Mouse (Mus musculus) 3T3-L1 (cell line): ENCODE results near the gene Nhsl2.

ENCODE experiments used
- DNase-seq: peaks from one replicate; pipeline ENCODE4 v3.0.0-alpha.2; 2015; ENCODE audit warnings: low read depth, low spot score

The Nhsl2 gene

DNA sequence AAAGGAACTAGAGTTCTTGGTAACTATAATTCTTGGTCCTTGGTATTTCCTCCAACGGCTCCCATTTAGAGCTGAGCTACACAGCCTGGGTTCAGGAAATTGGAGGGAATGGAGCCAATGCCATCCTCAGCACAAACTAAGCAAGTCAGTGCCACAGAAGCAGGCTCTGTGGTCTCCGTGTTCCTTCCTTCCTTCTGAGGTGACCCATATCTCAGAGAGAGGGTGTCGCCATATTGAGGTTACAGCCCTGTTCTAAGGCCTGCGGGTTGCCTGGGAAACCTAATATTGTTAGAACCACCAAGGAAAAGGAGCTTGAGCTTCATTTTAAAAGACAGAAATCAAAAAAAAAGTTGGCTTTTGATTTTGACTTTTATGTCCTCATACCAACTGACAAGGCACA, 193.2 kb downstream of the Nhsl2 start:
- DNase-seq, result no peak

DNA sequence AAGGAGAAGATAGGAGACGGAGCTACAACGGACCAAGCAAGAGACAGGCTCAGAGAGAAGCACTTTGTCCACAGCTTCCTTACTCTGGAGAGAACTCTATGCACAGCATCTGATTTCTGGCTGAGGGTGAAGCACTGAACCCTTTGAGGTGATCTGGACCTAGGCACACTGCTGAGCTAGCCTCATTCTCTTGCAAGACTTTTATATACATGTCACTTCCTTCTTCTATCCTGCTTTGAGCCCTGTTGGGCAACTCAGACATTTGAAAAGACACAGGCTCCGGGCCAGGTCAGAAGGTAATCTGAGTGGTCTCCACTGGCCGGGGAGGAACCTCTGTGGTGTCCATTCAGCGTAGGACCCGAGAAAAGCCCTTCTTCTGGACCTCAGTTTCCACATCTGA, 201.4 kb downstream of the Nhsl2 start:
- no peak for DNase-seq

DNA sequence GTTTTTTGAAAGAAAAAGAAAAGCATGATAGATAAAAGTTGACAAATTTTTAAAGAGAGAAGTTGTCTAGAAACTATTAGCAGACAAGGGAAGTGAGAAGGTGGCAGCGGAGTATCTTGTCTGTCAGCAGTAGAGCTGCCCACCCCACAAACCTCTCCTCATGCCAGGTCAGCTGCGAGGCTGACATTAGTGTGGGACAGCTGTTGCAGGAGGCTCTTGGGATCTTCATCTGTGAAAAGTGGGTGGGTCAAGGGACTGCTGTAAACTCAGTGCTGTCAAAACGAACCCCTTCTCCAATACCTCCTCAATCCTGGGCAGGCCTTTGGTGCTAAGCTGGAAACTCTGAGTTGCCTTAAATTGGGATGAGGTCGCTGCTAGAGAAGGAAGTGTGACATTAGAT, 202.0 kb downstream of the Nhsl2 start:
- DNase-seq, result no peak

DNA sequence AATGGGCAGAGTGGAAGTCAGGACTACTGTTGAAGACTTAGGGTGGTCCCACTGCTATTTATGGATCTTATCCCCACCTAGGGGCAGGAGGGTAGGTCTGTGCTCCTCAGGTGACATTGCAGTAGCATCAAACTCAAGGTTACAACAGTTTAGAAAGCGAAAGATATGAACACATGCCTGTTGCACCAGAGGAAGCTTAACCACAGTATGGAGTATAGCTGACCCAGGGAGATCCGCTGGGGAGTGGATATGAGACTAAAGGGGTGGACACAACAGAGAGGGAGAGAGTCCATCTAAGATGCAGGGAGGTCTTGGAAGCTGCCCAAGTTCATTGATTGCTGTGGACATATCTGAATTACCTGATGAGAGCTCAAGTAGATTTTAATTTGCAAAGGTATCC, 204.2 kb downstream of the Nhsl2 start:
- no peak for DNase-seq

DNA sequence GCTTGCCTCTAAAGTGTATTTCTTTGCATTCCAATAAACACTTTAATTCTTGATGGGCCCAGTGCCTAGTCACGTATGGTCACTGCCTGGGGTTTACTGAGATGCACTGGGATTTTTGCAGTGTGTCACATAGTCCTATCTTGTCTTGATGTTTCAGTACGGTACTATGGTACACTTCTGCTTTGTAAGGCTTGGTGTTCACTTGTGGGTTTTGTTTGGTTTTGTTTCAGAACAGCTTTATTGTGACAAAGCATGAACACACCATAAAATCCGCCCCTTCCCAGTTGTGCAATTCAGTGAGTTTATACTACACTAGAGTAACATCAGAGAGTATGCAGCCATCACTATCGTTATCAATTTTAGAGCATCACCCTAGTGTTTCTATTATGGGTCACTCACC, 204.8 kb downstream of the Nhsl2 start:
- no peak for DNase-seq

DNA sequence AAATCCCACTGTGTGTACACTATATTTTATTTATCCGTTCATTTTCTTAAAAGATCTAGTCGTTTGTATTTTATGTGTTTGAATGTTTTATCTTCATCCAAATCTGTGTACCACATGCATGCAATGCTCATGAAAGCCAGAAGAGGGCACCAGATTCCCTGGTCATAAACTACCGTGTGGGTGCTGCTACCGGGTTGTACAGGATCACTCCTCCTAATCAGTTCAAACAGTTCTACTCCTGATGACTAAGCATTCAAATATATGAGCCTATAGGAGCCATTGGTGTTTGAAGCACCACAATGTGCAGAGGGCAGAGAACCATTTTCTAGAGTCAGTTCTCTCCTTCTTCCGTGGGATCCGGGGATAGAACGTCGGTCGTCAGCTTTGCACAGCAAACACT, 210.3 kb downstream of the Nhsl2 start:
- DNase-seq, result peak; percentile 57

DNA sequence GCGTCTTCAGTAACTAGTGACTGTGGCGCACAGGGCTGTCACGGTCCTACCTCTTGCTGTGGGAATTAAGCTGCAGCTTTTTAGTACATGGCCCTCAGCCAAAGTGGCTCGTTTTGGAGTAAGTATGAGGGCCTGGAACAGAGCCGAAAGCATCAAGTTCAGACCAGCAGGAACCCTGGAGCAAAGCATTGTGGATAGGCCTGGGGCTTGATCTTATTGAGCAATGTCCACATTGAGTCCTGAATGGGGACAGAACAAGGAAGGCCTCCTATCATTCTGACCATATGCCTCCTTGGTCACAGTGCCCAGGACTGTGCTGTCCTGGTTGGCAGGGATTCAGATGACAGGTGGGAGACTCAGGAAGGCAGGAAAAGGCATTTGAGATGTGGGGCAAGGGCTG, 211.1 kb downstream of the Nhsl2 start:
- DNase-seq, result peak; percentile 30

DNA sequence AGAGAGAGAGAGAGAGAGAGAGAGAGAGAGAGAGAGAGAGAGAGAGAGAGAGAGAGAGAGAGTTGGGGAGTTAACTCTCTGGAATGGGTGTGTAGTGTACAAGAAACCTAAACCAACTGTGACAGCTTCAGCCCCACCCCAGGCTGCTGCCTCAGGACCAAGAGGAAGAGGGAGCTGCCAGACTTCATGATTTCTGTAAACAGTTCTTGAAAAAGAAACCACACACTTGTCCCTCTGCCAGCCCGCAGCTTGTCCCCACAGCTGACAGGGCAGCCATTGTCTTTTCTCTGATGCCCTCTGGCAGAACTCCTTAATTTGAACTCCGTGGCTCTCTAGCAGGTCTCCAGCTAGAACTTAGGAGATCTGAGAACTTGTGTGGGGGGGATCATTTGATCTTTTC, 211.7 kb downstream of the Nhsl2 start:
- DNase-seq, result peak; percentile 86

DNA sequence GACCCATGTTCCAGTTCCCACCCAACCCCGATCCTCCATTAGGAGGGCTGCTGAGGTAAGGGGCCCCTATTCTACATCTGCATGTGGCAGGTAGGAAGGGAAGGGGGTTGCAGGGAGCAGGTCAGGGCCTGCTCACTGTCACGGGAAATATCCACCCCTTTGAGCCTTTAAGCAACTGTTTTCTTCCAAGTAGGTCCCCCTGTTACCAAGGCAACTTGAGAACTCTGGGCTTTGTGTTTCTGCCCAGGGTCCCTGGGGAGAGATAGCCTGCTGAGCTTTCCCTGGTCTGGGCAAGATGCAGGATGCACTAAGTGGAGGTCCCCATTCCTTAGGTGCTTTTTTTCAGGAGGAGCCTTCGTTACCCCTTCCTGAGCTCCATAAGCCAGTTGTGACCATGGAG, 214.9 kb downstream of the Nhsl2 start:
- no peak for DNase-seq

DNA sequence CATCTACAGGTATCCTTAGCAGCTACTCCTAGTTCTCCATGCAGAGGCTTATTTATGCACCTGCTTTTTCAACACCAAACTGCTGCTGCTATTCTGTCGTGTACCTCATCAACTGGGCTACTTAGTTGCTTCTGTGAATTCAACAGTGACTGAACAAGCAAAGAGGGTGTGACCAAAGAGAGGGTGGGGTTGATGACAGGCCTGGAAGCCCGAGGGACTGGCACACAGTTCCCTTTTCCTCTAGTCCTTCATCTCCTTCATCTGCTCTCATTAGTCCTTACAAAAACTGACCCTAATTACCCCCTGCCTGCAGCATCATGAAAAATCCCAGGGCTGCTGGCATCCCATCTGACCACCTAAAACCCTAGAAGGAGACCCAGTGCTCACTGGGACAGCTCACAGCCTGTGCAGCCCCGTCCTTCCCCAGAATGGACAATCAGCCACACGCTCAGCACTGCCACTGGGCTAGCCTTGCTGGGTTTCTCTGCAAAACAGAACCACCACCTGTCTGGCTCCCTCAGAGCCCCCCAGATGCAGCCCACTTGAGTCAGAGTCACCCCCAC, 216.1 kb downstream of the Nhsl2 start:
- no peak for DNase-seq

DNA sequence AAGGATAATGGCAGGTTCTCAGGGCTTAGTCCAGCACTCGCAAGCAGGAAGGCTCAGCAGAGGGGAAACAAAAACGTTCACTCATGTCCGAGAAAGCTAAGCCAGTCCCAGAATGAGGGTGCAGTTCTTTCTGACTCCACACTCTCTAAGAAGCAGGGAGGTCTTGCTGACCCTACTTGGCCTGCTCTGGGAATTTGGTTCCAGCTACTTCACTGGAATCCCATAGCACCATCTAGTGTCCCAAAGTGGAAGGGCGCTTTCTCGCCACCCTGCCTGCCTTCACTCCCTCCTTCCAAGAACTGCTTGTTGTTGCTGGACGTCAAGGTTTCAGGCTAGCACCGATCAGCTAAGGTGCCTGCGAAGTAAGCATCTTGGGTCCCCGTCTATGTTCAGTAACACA, 216.9 kb downstream of the Nhsl2 start:
- DNase-seq, result peak; percentile 81

DNA sequence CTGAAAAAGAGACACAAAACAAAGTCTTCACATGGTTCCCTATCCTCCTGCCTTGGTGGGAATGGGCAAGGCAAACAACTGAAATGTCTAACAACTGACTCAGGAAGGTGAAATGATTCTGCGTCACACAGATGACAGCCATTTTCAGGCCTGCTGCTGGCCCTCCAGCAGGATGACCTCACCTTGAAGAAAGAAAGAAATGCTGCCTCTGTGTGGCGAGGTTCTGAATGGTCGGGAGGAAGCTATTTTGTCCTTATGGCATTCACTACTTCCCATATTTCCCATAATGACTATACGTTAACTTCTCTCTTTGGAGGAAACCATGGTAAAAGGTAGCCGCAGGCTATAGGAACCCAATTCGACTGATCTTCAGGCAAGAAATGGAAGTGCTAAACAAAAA, 217.9 kb downstream of the Nhsl2 start:
- DNase-seq, result peak; percentile 44

DNA sequence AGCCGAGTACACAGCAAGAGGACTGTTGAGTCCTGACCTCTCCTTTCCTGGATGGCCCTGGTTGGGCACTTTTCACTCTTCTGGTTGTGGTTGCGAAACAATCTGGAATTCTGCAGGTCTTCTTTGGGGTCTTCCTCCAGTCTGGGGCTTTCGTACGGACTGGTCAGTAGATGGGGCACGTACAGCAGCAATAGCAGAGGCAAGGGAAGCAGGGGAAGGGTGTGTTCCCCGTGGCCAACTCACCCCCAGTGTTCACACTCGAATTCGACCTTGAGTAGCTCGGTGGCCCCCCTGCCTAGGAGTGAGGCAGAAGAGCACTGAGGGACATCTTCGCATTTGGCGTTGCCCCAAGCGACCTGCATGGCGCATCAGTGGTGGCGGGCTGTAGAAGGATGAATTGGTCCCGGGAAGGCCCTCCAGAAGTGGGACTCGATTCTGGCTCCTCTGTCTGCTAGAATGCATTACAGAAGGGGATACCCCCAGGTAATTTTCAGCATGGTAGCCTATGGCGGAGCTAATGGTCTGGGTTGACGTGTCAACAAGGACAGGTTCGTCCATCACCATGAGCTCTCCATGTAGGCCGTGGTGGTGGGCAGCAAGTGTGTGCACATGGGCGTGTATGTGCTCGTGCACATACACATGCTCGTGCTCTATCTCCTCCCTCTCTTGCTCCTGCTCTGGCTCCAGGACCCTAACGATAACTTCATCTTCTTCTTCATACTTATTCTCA, 219.8 kb downstream of the Nhsl2 start:
- no peak for DNase-seq

DNA sequence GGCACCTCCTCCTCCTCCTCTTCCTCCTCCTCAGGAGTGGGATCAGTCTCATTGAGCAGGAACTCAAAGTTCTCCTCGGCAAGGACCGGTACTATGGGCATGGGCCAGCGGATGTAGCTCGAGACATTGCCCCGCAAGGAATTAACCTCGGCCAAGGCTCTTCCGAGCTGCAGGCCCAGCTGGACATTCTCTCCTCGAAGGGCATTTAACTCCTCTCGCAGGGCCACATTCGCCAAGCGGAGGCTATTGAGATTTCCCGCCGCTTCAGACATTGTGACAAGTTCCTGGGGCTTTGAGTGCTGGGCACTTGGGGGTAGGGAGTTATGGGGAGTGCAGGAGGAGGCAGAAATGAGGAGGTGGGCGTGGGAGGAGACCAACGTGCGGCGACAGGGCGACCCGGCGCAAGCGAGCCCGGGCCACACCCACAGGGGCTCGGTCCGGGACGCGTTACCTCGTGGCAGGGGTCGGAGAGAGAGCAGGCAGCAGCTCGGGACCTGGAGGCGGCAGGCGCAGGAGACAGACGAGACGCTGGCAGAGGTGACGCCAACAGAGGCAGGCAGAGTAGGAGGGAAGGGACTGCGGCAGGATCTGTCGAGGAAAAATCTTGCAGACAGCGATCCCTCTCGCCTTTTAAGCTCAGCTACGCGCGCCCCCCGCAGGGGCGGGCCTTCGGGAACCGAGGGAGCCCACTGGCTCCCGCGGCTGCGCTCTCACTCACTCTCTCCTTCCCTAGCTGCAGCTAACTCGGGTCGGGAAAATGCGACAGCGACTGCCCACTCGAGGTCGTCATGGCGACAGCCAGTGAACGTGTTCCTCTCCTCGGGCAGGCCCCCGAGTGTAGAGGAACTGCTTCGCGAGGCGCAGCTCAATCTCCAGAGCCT, 221.6 kb downstream of the Nhsl2 start, which contains the start of gene Rtl5:
Gene Rtl5, minus strand, starts transcription at position 714 of the 881 bp plus-strand sequence.
- DNase-seq, result no peak

DNA sequence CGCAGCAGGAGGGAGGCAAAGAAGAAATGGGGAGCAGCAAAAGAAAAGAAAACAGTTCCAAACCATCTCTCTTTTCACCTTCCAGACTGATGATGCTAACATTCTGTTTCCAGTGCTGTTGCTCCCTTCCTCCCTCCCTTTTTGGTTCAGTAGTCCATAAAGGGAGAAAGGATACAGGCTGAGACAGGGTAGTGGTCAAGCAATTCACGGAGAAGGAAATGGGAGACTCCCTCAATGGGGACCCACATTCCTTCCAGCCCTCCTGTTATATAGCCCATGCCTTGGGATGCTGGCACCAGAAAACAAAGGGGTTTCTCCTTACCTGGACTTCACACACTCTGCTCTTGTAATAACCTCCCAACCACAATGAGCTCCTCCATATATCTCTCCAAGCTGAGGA, 222.3 kb downstream of the Nhsl2 start:
- no peak for DNase-seq

DNA sequence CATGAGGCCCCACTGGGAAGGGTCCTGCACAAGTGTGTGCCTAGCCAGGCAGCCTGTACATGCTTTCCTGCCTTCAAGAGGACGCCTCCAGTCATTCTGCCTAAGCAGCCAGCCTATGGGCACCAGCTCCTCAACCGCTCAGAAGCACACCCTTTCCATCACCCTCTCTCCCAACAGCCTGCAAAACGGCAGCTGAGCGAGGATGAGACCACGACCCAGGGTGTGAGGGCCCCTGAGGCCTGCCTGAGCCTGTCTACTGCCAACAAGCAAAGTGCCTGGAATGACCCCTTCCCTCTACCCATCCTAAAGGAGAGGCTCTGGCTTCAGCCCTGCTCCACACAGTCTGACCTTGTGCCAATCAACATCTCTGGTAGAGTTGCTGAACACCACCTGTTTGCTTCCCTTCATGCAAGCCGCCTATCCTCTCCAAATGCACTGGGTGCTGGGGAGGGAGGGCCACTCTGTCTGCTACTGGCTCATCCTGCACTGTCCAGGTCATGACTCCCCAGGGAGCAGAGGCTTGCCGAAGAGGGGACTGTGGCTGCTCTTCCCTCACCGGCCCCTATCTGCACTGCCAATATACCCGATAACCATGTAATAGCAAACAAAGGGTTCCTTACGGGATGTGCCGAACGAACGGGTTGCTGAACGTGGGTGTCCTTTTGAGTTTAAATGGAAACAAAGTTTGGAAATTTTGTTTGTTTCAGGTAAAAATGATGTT, 224.6 kb downstream of the Nhsl2 start:
- no peak for DNase-seq

DNA sequence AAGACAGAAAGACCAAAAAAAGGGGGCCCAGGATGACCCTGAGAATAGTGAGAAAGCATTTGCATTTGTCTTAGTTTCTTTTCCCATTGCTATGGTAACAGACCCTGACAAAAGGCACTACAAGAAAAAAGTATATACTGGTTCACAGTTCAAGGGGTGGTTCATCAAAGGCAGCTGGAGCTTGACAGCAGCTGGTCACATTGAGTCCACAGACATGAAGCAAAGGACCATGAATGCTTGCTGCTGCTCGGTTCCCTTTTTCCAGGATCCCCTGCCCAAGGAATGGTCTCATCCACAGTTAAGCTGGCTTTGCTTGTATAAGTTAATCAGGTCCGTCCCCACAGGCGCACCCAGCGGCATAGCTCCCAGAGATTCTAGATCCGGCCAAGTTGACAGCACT, 225.2 kb downstream of the Nhsl2 start:
- no peak for DNase-seq

DNA sequence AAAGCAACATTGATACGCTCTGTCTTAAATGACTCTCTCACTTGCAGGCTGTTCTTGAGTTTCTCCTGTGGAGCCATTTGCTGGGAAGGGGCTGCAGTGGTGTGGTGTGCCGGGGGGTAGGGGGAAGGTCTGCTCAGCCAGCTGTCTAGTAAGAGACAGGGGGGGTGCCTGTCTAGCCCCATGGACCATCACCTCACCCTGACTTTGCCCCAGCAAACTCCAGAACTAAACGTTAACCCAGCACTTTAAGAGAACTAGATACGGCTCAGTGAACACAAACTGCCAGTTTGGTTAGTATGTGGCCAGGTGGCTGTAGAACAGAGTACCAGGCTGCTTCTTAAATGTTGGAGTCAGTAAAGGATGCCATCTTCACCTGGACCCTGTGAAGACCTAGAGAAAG, 226.0 kb downstream of the Nhsl2 start:
- DNase-seq, result no peak

DNA sequence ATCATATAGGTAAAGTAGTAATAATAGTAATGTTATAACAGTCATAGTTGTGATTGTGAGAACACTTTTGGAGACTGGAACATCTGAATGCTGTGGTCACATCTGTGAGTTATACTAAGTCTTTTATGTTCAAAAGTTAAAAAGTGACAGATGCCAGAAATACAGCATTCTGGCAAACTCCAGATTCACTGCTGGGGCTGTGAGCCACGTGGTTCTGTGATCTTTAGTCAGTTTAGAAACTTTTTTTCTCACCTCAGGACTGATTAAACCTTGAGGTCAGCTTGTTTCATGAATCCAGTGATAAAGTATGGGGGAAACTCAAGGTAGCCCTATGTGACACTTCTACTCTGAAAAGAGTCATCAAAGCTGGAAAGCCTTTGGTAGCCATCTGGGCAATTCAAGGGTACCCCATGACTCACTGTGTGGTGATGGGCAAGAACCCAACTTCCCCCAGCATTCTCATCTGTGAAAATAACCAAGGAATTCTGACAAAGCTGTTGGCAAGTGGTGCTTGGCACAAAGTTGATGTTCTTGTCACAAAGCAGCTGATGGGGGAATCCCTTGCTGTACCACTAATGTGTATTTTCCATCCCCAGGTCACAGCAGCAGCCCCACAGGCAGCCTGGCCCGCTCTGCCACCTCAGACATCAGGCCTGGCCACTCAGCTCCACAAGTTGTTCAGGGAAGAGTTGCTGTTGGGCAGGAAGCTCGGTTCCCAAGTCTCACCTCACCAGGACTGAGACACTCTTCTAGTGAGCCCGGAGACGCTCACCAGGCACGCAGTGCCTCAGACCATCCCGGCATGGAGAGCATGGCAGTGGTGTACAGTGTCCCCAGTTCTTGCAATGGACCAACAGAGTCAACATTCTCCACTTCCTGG, 227.9 kb downstream of the Nhsl2 start:
- peak; percentile 77 for DNase-seq

DNA sequence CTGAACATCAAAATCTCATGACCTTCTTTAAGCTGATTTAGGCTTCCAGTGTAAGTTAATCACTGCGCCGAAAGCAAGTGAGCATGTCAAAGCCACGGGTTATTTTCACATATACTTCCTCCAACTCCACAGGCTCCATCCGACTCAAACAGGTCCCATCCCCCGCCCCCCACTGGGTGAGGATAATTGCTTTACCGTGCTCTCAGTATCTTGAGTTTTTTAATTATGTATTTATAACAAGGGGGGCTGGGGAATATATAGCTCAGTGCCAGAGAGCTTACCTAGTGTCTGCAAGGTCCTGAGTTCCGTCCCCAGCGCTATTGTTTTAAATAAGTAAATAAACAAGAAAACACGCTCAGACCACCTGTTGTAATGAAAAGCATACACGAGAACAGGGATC, 231.9 kb downstream of the Nhsl2 start:
- DNase-seq, result no peak
